Mouse (Mus musculus) bone marrow macrophage, adult 2 months (primary cell): ENCODE data around the gene Sept4. TPM values are rescaled to one million over a fixed set of nuclear protein-coding genes. Genes with fewer than 3 reads are reported as not detected.

Experiments used
- H3K27ac ChIP-seq: 2 replicates; pipeline ENCODE4 v1.5.1; 2012; ENCODE audit warnings: low read depth, low read length; ENCODE audit not compliant: insufficient read depth
- H3K4me1 ChIP-seq: 2 replicates; pipeline ENCODE4 v1.6.1; 2012; ENCODE audit warnings: low read length; ENCODE audit not compliant: control insufficient read depth, insufficient read depth
- H3K4me3 ChIP-seq: 2 replicates; pipeline ENCODE4 v1.5.1; 2012; ENCODE audit warnings: mild to moderate bottlenecking, low read length, moderate library complexity; ENCODE audit not compliant: insufficient read depth
- CTCF ChIP-seq: IDR thresholded peaks from 2 replicates; pipeline ENCODE4 v1.5.1; 2012; ENCODE audit warnings: low read depth, mild to moderate bottlenecking, low read length, moderate library complexity
- POLR2A ChIP-seq: IDR thresholded peaks from 2 replicates; pipeline ENCODE4 v1.6.1; 2012; ENCODE audit warnings: mild to moderate bottlenecking, low read depth, low read length, borderline replicate concordance
- polyA plus RNA-seq: library from polyadenylated mRNA; stranded (reverse); fragments of >200 nt; gene quantifications from 2 replicates; pipeline ENCODE4 v1.2.4, GENCODE M21; 2012; ENCODE audit not compliant: missing spikeins, insufficient read depth, insufficient read length

Gene Sept4
- polyA plus RNA-seq, 1 experiment: not detected

DNA sequence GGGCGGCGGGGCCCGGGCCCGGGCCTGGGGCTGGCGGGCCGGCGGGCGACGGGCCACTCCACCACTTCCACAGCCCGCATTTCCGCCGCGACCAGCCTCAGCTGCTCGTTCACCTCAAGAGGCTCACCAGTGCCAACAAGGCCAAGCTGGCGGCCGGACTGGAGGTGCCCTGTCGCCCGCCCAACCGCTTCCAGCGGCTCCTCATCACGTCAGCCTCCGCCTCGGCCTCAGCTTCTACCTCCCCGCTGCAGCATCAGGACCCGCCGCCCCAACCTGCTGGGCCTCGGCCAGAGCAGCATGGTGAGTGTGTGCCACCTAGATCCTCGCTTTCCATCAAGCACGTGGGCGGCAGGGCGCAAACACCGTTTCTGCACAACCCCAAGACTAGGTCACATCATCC lies 48.9 kb downstream of the Sept4 start:
- Histone ChIP-seq H3K27ac (no peak overlapping the region), H3K4me1 (no peaks in the 10 kb centered on the region), H3K4me3 (no peak overlapping the region)
- no peak for TF ChIP-seq CTCF
- TF ChIP-seq POLR2A: no peak

DNA sequence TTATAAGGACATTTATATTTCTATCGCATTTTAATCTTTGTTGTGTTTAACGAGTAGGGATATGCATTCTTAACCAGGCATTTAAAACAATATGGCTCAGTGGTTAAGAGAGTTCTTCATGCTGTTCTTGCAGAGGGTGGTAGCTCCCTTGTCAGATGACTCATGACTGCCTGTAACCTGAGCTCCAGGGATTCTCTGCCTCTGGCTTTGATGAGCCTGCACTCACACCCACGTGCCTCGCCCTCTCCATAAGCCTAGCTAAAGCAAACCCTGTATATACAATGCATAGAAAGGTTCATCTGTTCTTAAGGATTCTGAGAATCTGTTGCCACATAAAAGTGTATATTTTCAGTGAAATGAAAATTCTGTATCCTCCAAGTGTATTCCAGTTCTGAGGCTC lies 54.5 kb downstream of the Sept4 start:
- Histone ChIP-seq H3K4me3 (no peak overlapping the region), H3K27ac (no peak overlapping the region), H3K4me1 (no peaks in the 10 kb centered on the region)
- TF ChIP-seq POLR2A: no peak
- no peak for TF ChIP-seq CTCF

DNA sequence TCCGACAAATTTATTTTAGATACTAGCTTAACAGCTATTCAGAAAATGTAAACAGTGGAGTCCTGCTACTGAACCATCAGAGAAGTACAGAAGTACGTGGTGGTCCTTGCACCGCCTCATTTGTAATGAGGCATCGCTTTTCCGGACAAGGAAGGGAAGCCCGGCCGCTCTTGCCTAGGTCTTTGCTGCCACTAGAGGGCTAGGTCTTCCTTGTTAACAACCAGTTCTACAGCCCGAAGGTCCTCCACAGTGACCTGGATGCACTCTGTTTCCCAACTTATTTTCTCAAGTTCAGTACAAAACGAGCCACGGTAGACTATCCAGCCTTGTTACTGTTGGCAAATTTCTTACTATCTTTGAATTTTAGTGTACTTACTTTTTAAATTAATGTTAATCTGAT lies 61.2 kb downstream of the Sept4 start:
- TF ChIP-seq CTCF (no peak), POLR2A (no peak)
- H3K4me1 ChIP-seq: no peaks in the 10 kb centered on the region
- no peak overlapping the region for H3K27ac ChIP-seq
- H3K4me3 ChIP-seq: no peak overlapping the region

DNA sequence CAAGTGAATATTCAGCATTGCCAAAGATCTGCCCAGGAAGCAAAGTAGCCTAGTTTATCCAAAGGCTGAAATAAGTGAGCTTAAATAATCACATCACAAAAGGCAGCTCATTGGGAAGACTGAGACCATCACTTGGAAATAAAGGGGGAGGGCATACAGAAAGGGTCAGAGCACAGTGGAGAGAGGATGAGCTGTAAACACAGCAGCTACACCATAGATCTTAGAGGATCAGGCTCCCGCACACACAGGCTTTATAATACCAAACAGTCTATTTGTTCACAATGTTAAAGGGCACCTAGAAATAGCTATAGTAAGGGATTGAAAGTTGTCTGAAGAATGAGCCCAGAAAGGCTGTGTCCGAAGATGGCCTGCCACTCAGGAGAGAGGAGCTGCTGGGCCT lies 70.1 kb downstream of the Sept4 start:
- peaks cover 2% of the 10 kb centered on the region for H3K4me1 ChIP-seq
- H3K27ac ChIP-seq: no peak overlapping the region
- peak overlapping the region; percentile 57 for H3K4me3 ChIP-seq
- TF ChIP-seq CTCF (no peak), POLR2A (no peak)

DNA sequence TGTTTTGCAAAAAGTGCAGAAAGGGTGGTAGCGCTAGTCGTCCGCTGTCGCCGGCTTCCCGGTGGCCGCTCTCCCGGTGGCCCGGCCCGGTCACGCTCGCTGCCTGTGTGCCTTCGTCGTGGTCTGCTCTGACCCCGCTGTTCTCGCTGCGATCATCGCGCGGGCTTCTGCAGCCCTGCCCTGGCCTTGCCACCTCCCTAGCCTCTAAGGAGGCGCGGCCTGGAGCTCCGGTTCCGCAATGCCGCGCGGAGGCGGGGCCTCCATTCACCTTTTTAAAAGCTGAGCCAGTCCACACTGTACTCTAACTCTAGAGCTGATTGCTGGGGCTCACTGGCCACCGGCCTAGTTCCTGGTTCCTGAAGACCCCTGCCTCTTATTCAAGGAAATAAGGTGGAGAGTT lies 70.5 kb downstream of the Sept4 start:
- Histone ChIP-seq H3K27ac (no peak overlapping the region), H3K4me3 (peak overlapping the region; percentile 57), H3K4me1 (peaks cover 2% of the 10 kb centered on the region)
- TF ChIP-seq CTCF (no peak), POLR2A (no peak)

Other genes with a start within 250 kb of the Sept4 start
- gene Ppm1e, start 209.9 kb upstream of the Sept4 start, polyA plus RNA-seq: 0.15 TPM in 1 of 2 replicates, not detected in the other
- 3.4 and 3.7 TPM in 2 replicates for gene Rad51c, start 163.9 kb upstream of the Sept4 start, polyA plus RNA-seq
- not detected in 2 replicates for gene Tex14, start 163.8 kb upstream of the Sept4 start, polyA plus RNA-seq
- not detected in 2 replicates for gene Gm11492, start 2.2 kb upstream of the Sept4 start, polyA plus RNA-seq
- gene Mtmr4, start 23.3 kb downstream of the Sept4 start, polyA plus RNA-seq: 11.0 and 16.3 TPM in 2 replicates
- not detected in 2 replicates for gene Hsf5, start 48.3 kb downstream of the Sept4 start, polyA plus RNA-seq
- not detected in 2 replicates for gene Rnf43, start 93.8 kb downstream of the Sept4 start, polyA plus RNA-seq
- gene Supt4a, start 168.6 kb downstream of the Sept4 start, polyA plus RNA-seq: 136 and 142 TPM in 2 replicates
- 2.6 and 2.9 TPM in 2 replicates for gene Tspoap1, start 191.6 kb downstream of the Sept4 start, polyA plus RNA-seq
- gene Mpo, start 224.7 kb downstream of the Sept4 start, polyA plus RNA-seq: 1.1 and 1.7 TPM in 2 replicates